Mouse (Mus musculus): ENCODE data around the gene Sirt2.

- TF ChIP-seq CTCF (IDR thresholded peaks at IDR 0.05; ENCODE audit: low read depth), result no peak
- TF ChIP-seq EP300 (IDR thresholded peaks at IDR 0.05; ENCODE audit: low read depth), result no peak
Observed at GRCm38 (mm10) chr7:28766910-28767309, 375 bp downstream of the Sirt2 start.

Data from heart, postnatal 0 days (tissue).